Mouse (Mus musculus): Measurements from ENCODE around the gene Tcf7l1.
"Not testable (repeated sequence)": the region's sequence is repeated elsewhere in the genome, so short reads cannot be mapped to it uniquely, and the experiment has no call there.

The Tcf7l1 gene

GRCm38 (mm10) chr6:72788892-72789699 lies at the start of gene Tcf7l1:
Gene Tcf7l1 (minus strand): TSS chr6:72789254.
- DNase-seq, result peak; percentile 38

- DNase-seq, result no peak
Observed at GRCm38 (mm10) chr6:72837756-72838155, 48.7 kb upstream of the Tcf7l1 start.

- DNase-seq, result no peak
Observed at GRCm38 (mm10) chr6:72834518-72834917, 45.5 kb upstream of the Tcf7l1 start.

- no peak for DNase-seq
Observed at GRCm38 (mm10) chr6:72831858-72832257, 42.8 kb upstream of the Tcf7l1 start.

- DNase-seq, result no peak
Observed at GRCm38 (mm10) chr6:72831276-72831675, 42.2 kb upstream of the Tcf7l1 start.

GRCm38 (mm10) chr6:72828857-72829256 lies 39.8 kb upstream of the Tcf7l1 start:
- no peak for DNase-seq

GRCm38 (mm10) chr6:72828037-72828436 lies 39.0 kb upstream of the Tcf7l1 start:
- not testable (repeated sequence) for DNase-seq

- DNase-seq, result no peak
Observed at GRCm38 (mm10) chr6:72825762-72826161, 36.7 kb upstream of the Tcf7l1 start.

- no peak for DNase-seq
Observed at GRCm38 (mm10) chr6:72824971-72825737, 36.1 kb upstream of the Tcf7l1 start.

- no peak for DNase-seq
Observed at GRCm38 (mm10) chr6:72813456-72813855, 24.4 kb upstream of the Tcf7l1 start.

GRCm38 (mm10) chr6:72810248-72810647 lies 21.2 kb upstream of the Tcf7l1 start:
- no peak for DNase-seq

- no peak for DNase-seq
Observed at GRCm38 (mm10) chr6:72809522-72810149, 20.6 kb upstream of the Tcf7l1 start.

GRCm38 (mm10) chr6:72808342-72808741 lies 19.3 kb upstream of the Tcf7l1 start:
- no peak for DNase-seq

GRCm38 (mm10) chr6:72803669-72804068 lies 14.6 kb upstream of the Tcf7l1 start:
- no peak for DNase-seq

GRCm38 (mm10) chr6:72802119-72802518 lies 13.1 kb upstream of the Tcf7l1 start:
- DNase-seq, result no peak

- DNase-seq, result no peak
Observed at GRCm38 (mm10) chr6:72800641-72801040, 11.6 kb upstream of the Tcf7l1 start.

GRCm38 (mm10) chr6:72797763-72798162 lies 8.7 kb upstream of the Tcf7l1 start:
- no peak for DNase-seq

GRCm38 (mm10) chr6:72795444-72795843 lies 6.4 kb upstream of the Tcf7l1 start:
- DNase-seq, result no peak

- no peak for DNase-seq
Observed at GRCm38 (mm10) chr6:72794870-72795269, 5.8 kb upstream of the Tcf7l1 start.

- DNase-seq, result no peak
Observed at GRCm38 (mm10) chr6:72792641-72793040, 3.6 kb upstream of the Tcf7l1 start.

GRCm38 (mm10) chr6:72787948-72788891 lies 834 bp downstream of the Tcf7l1 start:
- peak; percentile 7 for DNase-seq

- no peak for DNase-seq
Observed at GRCm38 (mm10) chr6:72787322-72787947, 1.6 kb downstream of the Tcf7l1 start.
